Mouse (Mus musculus) gastrocnemius, adult 2 months (tissue): Measurements from ENCODE around the gene Endog. TPM values are rescaled to one million over a fixed set of nuclear protein-coding genes. Genes with fewer than 3 reads are reported as not detected.
"Not testable (repeated sequence)": the region's sequence is repeated elsewhere in the genome, so short reads cannot be mapped to it uniquely, and the experiment has no call there.

Experiments used
- DNase-seq: peaks from one replicate; pipeline ENCODE4 v3.0.0; 2022
- H3K27ac ChIP-seq: fragments of 200-600 bp; 2 replicates; pipeline ENCODE4 v1.8.1; 2022; ENCODE audit warnings: mild to moderate bottlenecking
- H3K4me3 ChIP-seq: fragments of 200-600 bp; 2 replicates; pipeline ENCODE4 v1.8.1; 2022; ENCODE audit warnings: mild to moderate bottlenecking, moderate library complexity
- CTCF ChIP-seq: fragments of 200-600 bp; IDR thresholded peaks from 2 replicates; pipeline ENCODE4 v1.8.1; 2022; ENCODE audit warnings: antibody characterized with exemption, mild to moderate bottlenecking, moderate library complexity
- intact Hi-C: fragments of 180-260 bp; cut with DNase I; formaldehyde crosslinking; loops from one replicate; pipeline ENCODE4 v1.15.1; 2025
- long read RNA-seq, 2 experiments: library from polyadenylated mRNA; stranded (forward); transcript quantifications; one replicate each; pipeline ENCODE4 v2.0.0; 2021
- total RNA-seq, 2 experiments: library from RNA; stranded (reverse); gene quantifications; 2 replicates each; pipeline ENCODE4 v1.2.3; 2021

The Endog gene
- total RNA-seq, result 10 to 100 TPM; 50.8 to 67.6 TPM
- long read RNA-seq, experiment 1, transcript Endog-201 (3 exons, 1,063 nt), result major isoform, 73 of 80 reads
- long read RNA-seq, experiment 1, partial matches to known transcripts, result 1 of 80 reads
- long read RNA-seq, experiment 1, other reads (novel, unspliced or antisense), result 6 of 80 reads
- long read RNA-seq, experiment 2, transcript Endog-201 (3 exons, 1,063 nt), result major isoform, 93 of 93 reads
- long read RNA-seq, experiment 2, partial matches to known transcripts, result 0 of 93 reads
- long read RNA-seq, experiment 2, other reads (novel, unspliced or antisense), result 0 of 93 reads

- DNase-seq, result peak; percentile 94
- H3K4me3 ChIP-seq, result peak within 1 kb of the TSS; percentile 85
- TF ChIP-seq CTCF, result no peak
- peak within 1 kb of the TSS; percentile 97 for H3K27ac ChIP-seq
- intact Hi-C loops, result loop anchor here (2.0 kb wide), 1 partner anchor 45 kb away; no protein-coding TSS in a partner anchor
These were observed at the start of gene Endog for GRCm38 (mm10) chr2:30171371-30171996. Gene Endog (plus strand): TSS chr2:30171493.

- intact Hi-C loops, result no loop called here
- no peak overlapping the region for H3K4me3 ChIP-seq
- no peak for TF ChIP-seq CTCF
- no peak overlapping the region for H3K27ac ChIP-seq
- DNase-seq, result no peak
These were observed 48.5 kb upstream of the Endog start for GRCm38 (mm10) chr2:30122766-30123165.

GRCm38 (mm10) chr2:30123729-30124471, 47.4 kb upstream of the Endog start:
- Histone ChIP-seq H3K4me3 (peak overlapping the region; percentile 80), H3K27ac (peak overlapping the region; percentile 98)
- intact Hi-C loops, result loop anchor here (1.0 kb wide), 1 partner anchor 146 kb away; no protein-coding TSS in a partner anchor
- DNase-seq, result no peak
- TF ChIP-seq CTCF, result no peak

- no peak for TF ChIP-seq CTCF
- H3K27ac ChIP-seq, result peak within 1 kb of the TSS; percentile 98
- peak; percentile 99 for DNase-seq
- H3K4me3 ChIP-seq, result peak within 1 kb of the TSS; percentile 80
- intact Hi-C loops, result loop anchor here (1.0 kb wide), 1 partner anchor 146 kb away; no protein-coding TSS in a partner anchor
These were observed 46.6 kb upstream of the Endog start, which contains the start of gene Zer1 for GRCm38 (mm10) chr2:30124472-30125274. Gene Zer1 (minus strand): TSS chr2:30124585.

GRCm38 (mm10) chr2:30128789-30129188, 42.5 kb upstream of the Endog start:
- H3K27ac ChIP-seq, result no peak overlapping the region
- peak; percentile 86 for TF ChIP-seq CTCF
- no peak for DNase-seq
- no peak overlapping the region for H3K4me3 ChIP-seq
- intact Hi-C loops, result loop anchor here (1.0 kb wide), 1 partner anchor 34 kb away; no protein-coding TSS in a partner anchor

GRCm38 (mm10) chr2:30130156-30130555, 41.1 kb upstream of the Endog start:
- Histone ChIP-seq H3K4me3 (no peak overlapping the region), H3K27ac (no peak overlapping the region)
- no peak for TF ChIP-seq CTCF
- no peak for DNase-seq
- intact Hi-C loops, result no loop called here

- DNase-seq, intact Hi-C loops, H3K4me3 ChIP-seq, H3K27ac ChIP-seq: not testable (repeated sequence)
These were observed 40.1 kb upstream of the Endog start for GRCm38 (mm10) chr2:30131240-30131639.

- DNase-seq, result peak; percentile 52
- H3K4me3 ChIP-seq, result peak overlapping the region; percentile 90
- intact Hi-C loops, result no loop called here
These were observed 38.3 kb upstream of the Endog start for GRCm38 (mm10) chr2:30132801-30133612.

GRCm38 (mm10) chr2:30133613-30134377, 37.5 kb upstream of the Endog start, which contains the start of gene Tbc1d13:
Gene Tbc1d13 (plus strand): TSS chr2:30133746.
- peak; percentile 99 for DNase-seq

More at GRCm38 (mm10) chr2:30132801-30133612, 38.3 kb upstream of the Endog start:
- TF ChIP-seq CTCF, result no peak
- H3K27ac ChIP-seq, result peak overlapping the region; percentile 98

GRCm38 (mm10) chr2:30134378-30134711, 36.9 kb upstream of the Endog start:
- H3K27ac ChIP-seq, result peak overlapping the region; percentile 98
- intact Hi-C loops, result no loop called here
- peak overlapping the region; percentile 90 for H3K4me3 ChIP-seq
- TF ChIP-seq CTCF, result no peak
- DNase-seq, result no peak

More at GRCm38 (mm10) chr2:30133613-30134377, 37.5 kb upstream of the Endog start, which contains the start of gene Tbc1d13:
- peak within 1 kb of the TSS; percentile 90 for H3K4me3 ChIP-seq
- H3K27ac ChIP-seq, result peak within 1 kb of the TSS; percentile 98
- no peak for TF ChIP-seq CTCF
- intact Hi-C loops, result no loop called here
